Mouse (Mus musculus): Measurements from ENCODE around the gene Pdilt. TPM values are rescaled to one million over a fixed set of nuclear protein-coding genes. Genes with fewer than 3 reads are reported as not detected.
"Not testable (repeated sequence)": the region's sequence is repeated elsewhere in the genome, so short reads cannot be mapped to it uniquely, and the experiment has no call there.

Pdilt gene
- polyA plus RNA-seq (2015; fragmentation: Nextera tagmentation; extraction: Ambion mirVana) = 0.14 and 0.32 TPM in 2 replicates

- H3K9ac ChIP-seq = no peak within 1 kb of the TSS
- no peaks in the 10 kb centered on the region for H3K36me3 ChIP-seq
- H3K4me2 ChIP-seq = no peak within 1 kb of the TSS
- WGBS = 82% methylated on average over 4 of the region's 4 CpGs
- peaks cover 5% of the 10 kb centered on the region for H3K4me1 ChIP-seq (replicated peaks)
- H3K4me3 ChIP-seq = no peak within 1 kb of the TSS
- no peaks in the 10 kb centered on the region for H3K27me3 ChIP-seq
- no peaks in the 10 kb centered on the region for H3K9me3 ChIP-seq
- ATAC-seq (ENCODE audit: low FRiP score) = no peak
- H3K27ac ChIP-seq = no peak within 1 kb of the TSS
Observed at GRCm38 (mm10) chr7:119523389-119523788, at the start of gene Pdilt. TSS of gene Pdilt (minus strand) at chr7:119523489.

GRCm38 (mm10) chr7:119562476-119562875, 39.2 kb upstream of the Pdilt start:
- WGBS = 93% methylated on average over 2 of the region's 2 CpGs

GRCm38 (mm10) chr7:119561441-119561840, 38.2 kb upstream of the Pdilt start:
- Histone ChIP-seq H3K4me1 (replicated peaks) (no peaks in the 10 kb centered on the region), H3K27ac (no peak overlapping the region), H3K9ac (no peak overlapping the region), H3K4me3 (no peak overlapping the region), H3K27me3 (no peaks in the 10 kb centered on the region), H3K9me3 (no peaks in the 10 kb centered on the region), H3K36me3 (no peaks in the 10 kb centered on the region), H3K4me2 (no peak overlapping the region)
- WGBS = 59% methylated on average over 4 of the region's 4 CpGs
- no peak for ATAC-seq (ENCODE audit: low FRiP score)

More at GRCm38 (mm10) chr7:119562476-119562875, 39.2 kb upstream of the Pdilt start:
- H3K9me3 ChIP-seq; H3K27me3 ChIP-seq; ATAC-seq (ENCODE audit: low FRiP score); H3K4me2 ChIP-seq; H3K36me3 ChIP-seq; H3K4me1 ChIP-seq (replicated peaks); H3K4me3 ChIP-seq; H3K27ac ChIP-seq; H3K9ac ChIP-seq: not testable (repeated sequence)

GRCm38 (mm10) chr7:119560452-119560835, 37.2 kb upstream of the Pdilt start:
- Histone ChIP-seq H3K9ac (no peak overlapping the region), H3K4me3 (no peak overlapping the region), H3K9me3 (no peaks in the 10 kb centered on the region), H3K27me3 (no peaks in the 10 kb centered on the region), H3K36me3 (no peaks in the 10 kb centered on the region), H3K27ac (no peak overlapping the region), H3K4me1 (replicated peaks) (no peaks in the 10 kb centered on the region), H3K4me2 (no peak overlapping the region)
- no peak for ATAC-seq (ENCODE audit: low FRiP score)
- 87% methylated on average over 3 of the region's 3 CpGs for WGBS

GRCm38 (mm10) chr7:119559789-119560451, 36.6 kb upstream of the Pdilt start:
- Histone ChIP-seq H3K27me3 (no peaks in the 10 kb centered on the region), H3K4me2 (no peak overlapping the region), H3K9ac (no peak overlapping the region), H3K4me3 (no peak overlapping the region), H3K4me1 (replicated peaks) (no peaks in the 10 kb centered on the region), H3K36me3 (no peaks in the 10 kb centered on the region), H3K9me3 (no peaks in the 10 kb centered on the region), H3K27ac (no peak overlapping the region)
- WGBS = 82% methylated on average over 3 of the region's 3 CpGs
- ATAC-seq (ENCODE audit: low FRiP score) = no peak

GRCm38 (mm10) chr7:119554040-119554439, 30.8 kb upstream of the Pdilt start, which contains the start of gene Acsm2:
TSS of gene Acsm2 (plus strand) at chr7:119554340.
- H3K36me3 ChIP-seq = no peaks in the 10 kb centered on the region
- no peaks in the 10 kb centered on the region for H3K4me1 ChIP-seq (replicated peaks)
- no peak within 1 kb of the TSS for H3K4me3 ChIP-seq
- H3K9me3 ChIP-seq = no peaks in the 10 kb centered on the region
- H3K4me2 ChIP-seq = no peak within 1 kb of the TSS
- WGBS = 89% methylated on average over 1 of the region's 1 CpGs
- no peak for ATAC-seq (ENCODE audit: low FRiP score)
- no peaks in the 10 kb centered on the region for H3K27me3 ChIP-seq
- H3K9ac ChIP-seq = no peak within 1 kb of the TSS
- no peak within 1 kb of the TSS for H3K27ac ChIP-seq

- no peaks in the 10 kb centered on the region for H3K36me3 ChIP-seq
- no peak overlapping the region for H3K4me3 ChIP-seq
- H3K4me2 ChIP-seq = no peak overlapping the region
- no peaks in the 10 kb centered on the region for H3K4me1 ChIP-seq (replicated peaks)
- no peak overlapping the region for H3K27ac ChIP-seq
- H3K9ac ChIP-seq = no peak overlapping the region
- 93% methylated on average over 3 of the region's 3 CpGs for WGBS
- no peaks in the 10 kb centered on the region for H3K27me3 ChIP-seq
- no peak for ATAC-seq (ENCODE audit: low FRiP score)
- no peaks in the 10 kb centered on the region for H3K9me3 ChIP-seq
Observed at GRCm38 (mm10) chr7:119550471-119551222, 27.4 kb upstream of the Pdilt start.

GRCm38 (mm10) chr7:119545572-119545971, 22.3 kb upstream of the Pdilt start:
- Histone ChIP-seq H3K9me3 (no peaks in the 10 kb centered on the region), H3K4me2 (no peak overlapping the region), H3K4me3 (no peak overlapping the region), H3K4me1 (replicated peaks) (no peaks in the 10 kb centered on the region), H3K9ac (no peak overlapping the region), H3K36me3 (no peaks in the 10 kb centered on the region), H3K27me3 (no peaks in the 10 kb centered on the region), H3K27ac (no peak overlapping the region)
- no peak for ATAC-seq (ENCODE audit: low FRiP score)

GRCm38 (mm10) chr7:119542445-119542844, 19.2 kb upstream of the Pdilt start:
- no peak overlapping the region for H3K4me3 ChIP-seq
- ATAC-seq (ENCODE audit: low FRiP score) = no peak
- no peak overlapping the region for H3K4me2 ChIP-seq
- no peaks in the 10 kb centered on the region for H3K27me3 ChIP-seq
- H3K9me3 ChIP-seq = no peaks in the 10 kb centered on the region
- WGBS = 84% methylated on average over 2 of the region's 2 CpGs
- no peaks in the 10 kb centered on the region for H3K4me1 ChIP-seq (replicated peaks)
- no peaks in the 10 kb centered on the region for H3K36me3 ChIP-seq
- H3K27ac ChIP-seq = no peak overlapping the region
- H3K9ac ChIP-seq = no peak overlapping the region

GRCm38 (mm10) chr7:119534389-119534788, 11.1 kb upstream of the Pdilt start:
- no peaks in the 10 kb centered on the region for H3K36me3 ChIP-seq
- 78% methylated on average over 2 of the region's 2 CpGs for WGBS
- no peak for ATAC-seq (ENCODE audit: low FRiP score)
- H3K27me3 ChIP-seq = no peaks in the 10 kb centered on the region
- H3K4me2 ChIP-seq = no peak overlapping the region
- H3K4me3 ChIP-seq = no peak overlapping the region
- no peaks in the 10 kb centered on the region for H3K4me1 ChIP-seq (replicated peaks)
- H3K9ac ChIP-seq = no peak overlapping the region
- no peak overlapping the region for H3K27ac ChIP-seq
- H3K9me3 ChIP-seq = no peaks in the 10 kb centered on the region

GRCm38 (mm10) chr7:119532924-119533323, 9.6 kb upstream of the Pdilt start:
- Histone ChIP-seq H3K4me3 (no peak overlapping the region), H3K27ac (no peak overlapping the region), H3K27me3 (no peaks in the 10 kb centered on the region), H3K9me3 (no peaks in the 10 kb centered on the region), H3K9ac (no peak overlapping the region), H3K4me2 (no peak overlapping the region), H3K36me3 (no peaks in the 10 kb centered on the region), H3K4me1 (replicated peaks) (no peaks in the 10 kb centered on the region)
- 73% methylated on average over 1 of the region's 1 CpGs for WGBS
- ATAC-seq (ENCODE audit: low FRiP score) = no peak

- no peak overlapping the region for H3K4me3 ChIP-seq
- H3K9me3 ChIP-seq = no peaks in the 10 kb centered on the region
- no peaks in the 10 kb centered on the region for H3K27me3 ChIP-seq
- H3K4me2 ChIP-seq = no peak overlapping the region
- H3K36me3 ChIP-seq = no peaks in the 10 kb centered on the region
- H3K4me1 ChIP-seq (replicated peaks) = peaks cover 5% of the 10 kb centered on the region
- H3K9ac ChIP-seq = no peak overlapping the region
- 88% methylated on average over 7 of the region's 7 CpGs for WGBS
- no peak overlapping the region for H3K27ac ChIP-seq
- no peak for ATAC-seq (ENCODE audit: low FRiP score)
Observed at GRCm38 (mm10) chr7:119528617-119529016, 5.3 kb upstream of the Pdilt start.

GRCm38 (mm10) chr7:119527548-119527947, 4.3 kb upstream of the Pdilt start:
- Histone ChIP-seq H3K36me3 (no peaks in the 10 kb centered on the region), H3K4me2 (no peak overlapping the region), H3K27ac (no peak overlapping the region), H3K4me3 (no peak overlapping the region), H3K9me3 (no peaks in the 10 kb centered on the region), H3K9ac (no peak overlapping the region), H3K27me3 (no peaks in the 10 kb centered on the region), H3K4me1 (replicated peaks) (peaks cover 5% of the 10 kb centered on the region)
- 68% methylated on average over 2 of the region's 2 CpGs for WGBS
- no peak for ATAC-seq (ENCODE audit: low FRiP score)

Data from hindbrain, embryonic 13.5 days (tissue).